Comparison of ENCODE assay signal across 9 mouse cellular contexts in genomic region chr6:125425205-125426090, GRCm38 (mm10). TPM values are rescaled to one million over a fixed set of nuclear protein-coding genes. Genes with fewer than 3 reads are reported as not detected.
DNase-seq lines count a peak whose midpoint lies in the region; ATAC-seq lines count a peak whose summit lies in the region.
"Had no signal": no experiment of that assay in that cellular context is flagged by ENCODE, and none has a peak within 500 bp of the region (broad histone marks: within the 10 kb centered on the region; RNA-seq: fewer than 3 reads in every experiment).

No protein-coding gene starts in this region.

- H3K27me3 ChIP-seq in intestine, embryonic 15.5 days (replicated peaks) = no peaks in the 10 kb centered on the region
- H3K27me3 ChIP-seq in intestine, embryonic 16.5 days (replicated peaks; ENCODE audit: control insufficient read depth, insufficient read depth, low read length) = no peaks in the 10 kb centered on the region
- H3K27me3 ChIP-seq in splenic B cell, adult 2 months (ENCODE audit: control insufficient read depth, insufficient read depth, low read length, poor library complexity, severe bottlenecking) = peaks cover 2% of the 10 kb centered on the region; the same call in 1 of the 2 replicates
- H3K27me3 ChIP-seq in forebrain, embryonic 10.5 days (ENCODE audit: poor library complexity, severe bottlenecking) = peaks cover 14% of the 10 kb centered on the region; the same call in 1 of the 2 replicates

- no peak for ATAC-seq in intestine, embryonic 15.5 days
- no peak for ATAC-seq in intestine, embryonic 16.5 days
- ATAC-seq in granulocyte monocyte progenitor cell, adult 5-6 weeks (replicated peaks; ENCODE audit: poor library complexity, severe bottlenecking) = peak; percentile 31

- no peak overlapping the region for H3K4me3 ChIP-seq in intestine, embryonic 15.5 days (replicated peaks)
- no peak overlapping the region for H3K4me3 ChIP-seq in intestine, embryonic 16.5 days (ENCODE audit: low read length)
- H3K4me3 ChIP-seq in forebrain, embryonic 10.5 days = no peak overlapping the region

- peaks cover 25% of the 10 kb centered on the region for H3K4me1 ChIP-seq in intestine, embryonic 15.5 days (replicated peaks)
- peaks cover 20% of the 10 kb centered on the region for H3K4me1 ChIP-seq in intestine, embryonic 16.5 days (ENCODE audit: control insufficient read depth, insufficient read depth, low read length)
- H3K4me1 ChIP-seq in forebrain, embryonic 10.5 days = peaks cover 43% of the 10 kb centered on the region

- no peaks in the 10 kb centered on the region for H3K36me3 ChIP-seq in intestine, embryonic 15.5 days
- H3K36me3 ChIP-seq in intestine, embryonic 16.5 days (ENCODE audit: control insufficient read depth, insufficient read depth, low read length) = no peaks in the 10 kb centered on the region
- H3K36me3 ChIP-seq in splenic B cell, adult 2 months (ENCODE audit: control insufficient read depth, insufficient read depth, low read length, poor library complexity, severe bottlenecking) = no peaks in the 10 kb centered on the region
- no peaks in the 10 kb centered on the region for H3K36me3 ChIP-seq in forebrain, embryonic 10.5 days (replicated peaks)
- H3K36me3 ChIP-seq: heart, embryonic 12.5 days had no signal

- H3K27ac ChIP-seq in intestine, embryonic 15.5 days = 0 out of 2 replicates have a peak overlapping the region, but pooled peaks have one; percentile 3
- no peak overlapping the region for H3K27ac ChIP-seq in intestine, embryonic 16.5 days (ENCODE audit: low read length)
- no peak overlapping the region for H3K27ac ChIP-seq in forebrain, embryonic 10.5 days

- no peaks in the 10 kb centered on the region for H3K9me3 ChIP-seq in intestine, embryonic 15.5 days
- no peaks in the 10 kb centered on the region for H3K9me3 ChIP-seq in intestine, embryonic 16.5 days (ENCODE audit: control insufficient read depth, low read length)
- H3K9me3 ChIP-seq in forebrain, embryonic 10.5 days = no peaks in the 10 kb centered on the region
- H3K9me3 ChIP-seq: heart, embryonic 12.5 days had no signal

- DNase-seq in ES-CJ7 (ENCODE audit: low read depth, low spot score) = peak; percentile 71
- DNase-seq in splenic B cell, adult 2 months (ENCODE audit: low read depth, low spot score) = peak; percentile 45
- no peak for DNase-seq in urinary bladder, postnatal 10 days (ENCODE audit: low spot score)
- no peak for DNase-seq in forebrain, embryonic 10.5 days (ENCODE audit: extremely low spot score, low spot score)
- no peak for DNase-seq in retina, embryonic 14.5 days (ENCODE audit: low spot score)

- WGBS in intestine, embryonic 15.5 days = 55% methylated on average over 15 of the region's 15 CpGs
- WGBS in intestine, embryonic 16.5 days = 62% methylated on average over 15 of the region's 15 CpGs
- 53% methylated on average over 15 of the region's 15 CpGs for WGBS in forebrain, embryonic 10.5 days

- no peak overlapping the region for H3K4me2 ChIP-seq in intestine, embryonic 15.5 days (replicated peaks)
- H3K4me2 ChIP-seq in intestine, embryonic 16.5 days (ENCODE audit: low read depth, low read length) = no peak overlapping the region

- no peak overlapping the region for H3K9ac ChIP-seq in intestine, embryonic 15.5 days
- H3K9ac ChIP-seq in intestine, embryonic 16.5 days (ENCODE audit: low read depth, low read length) = no peak overlapping the region

RNA-seq across cellular contexts. Expression of gene Plekhg6, which starts 44.9 kb away (rescaled TPM):
- polyA plus RNA-seq in intestine, embryonic 15.5 days (2015; fragmentation: Nextera tagmentation; extraction: Ambion mirVana) = 7.3 and 8.9 TPM in 2 replicates
- polyA plus RNA-seq in intestine, embryonic 16.5 days (2015; fragmentation: Nextera tagmentation; extraction: Ambion mirVana) = 13.2 and 19.1 TPM in 2 replicates
- not detected in 2 replicates for total RNA-seq in granulocyte monocyte progenitor cell, adult 5-6 weeks (2014; fragmentation: Nextera tagmentation)
- not detected in 2 replicates for total RNA-seq in granulocyte monocyte progenitor cell, adult 5-6 weeks (2017)
- 0.07 TPM in 2 replicates for polyA plus RNA-seq in forebrain, embryonic 10.5 days (2016; fragmentation: Nextera tagmentation; extraction: Ambion mirVana)
- polyA plus RNA-seq: heart, embryonic 12.5 days had no signal

Comparison
In these comparisons a context has a peak if more than half of its experiments do, and no peak if none do; other contexts are left out.
1. DNase-seq: peak in ES-CJ7 (single experiment) and splenic B cell, adult 2 months (single experiment); none in urinary bladder, postnatal 10 days (single experiment), forebrain, embryonic 10.5 days (single experiment) and retina, embryonic 14.5 days (single experiment).